Mouse (Mus musculus) A20 (cell line): ENCODE results near the gene Gm17482.
A peak's percentile ranks its signal among the peaks of the same experiment; 100 is the strongest.
"Not testable (repeated sequence)": the region's sequence is repeated elsewhere in the genome, so short reads cannot be mapped to it uniquely, and the experiment has no call there.

ENCODE experiments used
- DNase-seq: peaks from one replicate; pipeline ENCODE4 v3.0.0-alpha.2; 2011; ENCODE audit warnings: low read depth, low spot score

Gm17482 gene

DNA sequence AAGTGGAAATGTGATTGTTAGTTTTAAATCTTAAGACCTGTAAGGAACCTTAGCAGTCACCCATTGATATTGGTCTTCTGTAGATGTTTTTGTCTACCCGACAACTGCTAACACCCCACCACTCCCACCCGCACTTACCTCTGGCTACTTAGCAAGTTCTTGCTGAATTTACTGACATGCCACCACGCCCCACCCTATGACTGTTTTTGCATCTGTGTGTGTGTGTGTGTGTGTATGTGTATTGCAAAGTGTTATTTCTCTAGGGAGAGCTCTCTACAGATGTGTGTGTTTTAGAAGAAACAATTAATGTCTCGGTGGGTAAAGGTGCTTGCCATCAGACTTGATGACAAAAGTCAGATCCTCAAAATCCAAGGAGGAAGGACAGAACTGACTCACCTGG is at the start of gene Gm17482:
Gm17482 (plus strand) TSS at position 301 of the 400 bp plus-strand sequence.
- no peak for DNase-seq

DNA sequence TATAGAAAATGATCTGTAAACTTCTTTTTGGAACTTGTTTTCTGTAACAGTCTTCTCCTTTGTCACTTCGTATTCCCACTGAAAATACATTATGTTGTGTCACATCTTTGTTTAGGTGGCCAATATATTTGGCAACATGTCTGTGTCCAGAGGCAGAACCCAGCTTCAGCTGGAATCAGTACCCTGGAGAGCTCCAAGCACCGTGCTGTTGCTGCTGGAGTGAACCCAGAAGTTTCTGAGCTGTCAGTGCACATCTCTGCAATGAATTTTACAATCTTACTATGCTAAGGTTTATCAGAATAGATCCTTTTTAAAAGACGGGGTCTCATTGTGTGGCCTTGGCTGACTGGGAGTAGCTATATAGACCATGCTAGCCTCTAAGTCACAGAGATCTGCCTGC is 48.3 kb upstream of the Gm17482 start:
- peak; percentile 29 for DNase-seq

DNA sequence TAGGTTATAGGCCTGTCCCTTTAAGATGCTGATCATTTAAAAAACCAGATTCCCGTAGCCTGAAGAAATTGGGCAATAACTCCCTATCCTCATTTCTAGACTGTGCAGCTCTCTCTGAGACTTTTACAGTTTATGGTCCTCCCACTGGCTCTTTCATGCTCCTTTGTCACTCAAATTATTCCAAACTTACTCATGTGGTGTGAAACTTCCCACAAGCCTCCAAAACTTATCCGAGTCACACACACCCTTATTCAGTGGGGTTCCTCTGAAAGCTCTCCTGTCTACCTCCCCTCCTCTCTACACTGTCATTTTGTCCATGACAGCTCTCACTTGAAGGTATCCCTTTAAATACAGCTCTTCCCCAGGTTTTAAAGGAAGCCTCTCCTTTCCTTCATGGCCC is 46.0 kb upstream of the Gm17482 start:
- DNase-seq, result no peak

DNA sequence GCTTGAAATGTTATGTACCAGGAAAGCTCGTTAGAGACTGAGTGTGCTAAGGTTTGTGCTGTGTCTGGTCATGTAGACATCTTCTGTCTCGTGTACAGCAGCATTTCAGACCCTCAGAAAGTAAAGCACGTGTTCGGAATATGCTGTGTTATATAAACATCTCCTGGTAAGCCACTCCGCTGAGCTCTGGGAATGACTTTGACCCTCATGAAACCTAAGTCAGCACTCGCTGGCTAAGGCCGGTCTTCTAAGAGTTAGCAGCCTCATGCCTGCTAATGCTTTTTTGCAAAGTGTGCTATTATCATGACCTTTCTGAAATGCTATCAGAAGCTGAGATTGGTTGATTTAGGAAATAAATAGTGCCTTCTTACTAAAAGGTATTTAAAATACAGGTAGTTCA is 36.0 kb upstream of the Gm17482 start:
- no peak for DNase-seq

DNA sequence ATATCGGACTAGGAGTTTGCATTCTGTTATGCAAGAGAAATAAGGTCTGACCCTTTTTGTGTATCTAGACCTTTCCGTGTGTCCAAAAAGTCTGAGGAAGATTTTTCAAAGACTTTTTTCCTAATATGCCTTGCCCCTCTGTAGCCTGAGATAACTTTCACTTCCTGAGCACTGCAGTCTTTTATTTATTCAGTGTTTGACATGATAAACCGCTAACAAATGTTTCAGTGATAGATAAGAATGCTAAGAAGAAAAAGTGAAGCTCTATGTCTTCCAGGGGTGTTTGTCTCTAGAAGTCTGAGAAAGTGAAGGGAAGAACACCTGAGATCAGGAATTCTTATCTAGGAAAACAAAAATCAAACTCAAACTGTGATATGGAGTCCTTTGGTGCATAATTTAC is 26.4 kb upstream of the Gm17482 start:
- no peak for DNase-seq

DNA sequence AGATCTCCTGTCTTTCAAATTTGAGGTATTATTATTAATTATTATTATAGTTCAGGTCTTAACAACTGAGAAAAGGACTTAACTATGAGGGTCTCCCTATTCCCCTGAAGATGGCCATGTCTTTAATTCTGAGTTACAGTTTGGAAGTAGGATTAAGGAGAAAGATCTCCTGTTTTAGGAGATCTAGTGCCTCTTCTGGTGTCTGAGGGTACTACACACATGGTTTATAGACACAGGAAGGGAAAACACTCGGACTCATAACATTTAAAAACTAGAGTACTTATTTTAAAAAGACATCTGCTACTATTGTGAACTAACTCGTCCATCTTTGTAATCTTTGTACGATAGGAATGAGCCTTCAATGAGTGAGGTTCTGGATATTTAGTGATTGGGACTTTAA is 24.1 kb upstream of the Gm17482 start:
- DNase-seq, result peak; percentile 34

DNA sequence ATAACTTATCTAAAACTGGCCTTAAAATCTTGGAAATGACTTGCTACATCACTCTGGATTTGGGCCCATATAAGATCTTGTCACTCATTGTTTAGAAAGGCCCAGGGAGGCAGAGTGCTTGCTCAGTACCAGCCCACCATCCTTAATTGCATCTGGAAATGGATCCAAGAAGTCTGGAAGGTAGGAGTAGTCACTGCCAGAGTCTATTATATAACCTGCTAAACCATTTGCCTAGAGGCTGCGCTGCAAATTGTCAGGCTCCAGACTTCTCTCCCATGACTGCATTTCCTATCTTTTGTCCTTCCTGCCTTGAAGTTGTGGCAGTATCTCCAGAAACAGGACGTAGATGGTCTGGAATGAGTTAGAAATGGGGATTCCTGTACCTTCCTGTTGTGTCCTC is 17.0 kb upstream of the Gm17482 start:
- DNase-seq, result no peak

DNA sequence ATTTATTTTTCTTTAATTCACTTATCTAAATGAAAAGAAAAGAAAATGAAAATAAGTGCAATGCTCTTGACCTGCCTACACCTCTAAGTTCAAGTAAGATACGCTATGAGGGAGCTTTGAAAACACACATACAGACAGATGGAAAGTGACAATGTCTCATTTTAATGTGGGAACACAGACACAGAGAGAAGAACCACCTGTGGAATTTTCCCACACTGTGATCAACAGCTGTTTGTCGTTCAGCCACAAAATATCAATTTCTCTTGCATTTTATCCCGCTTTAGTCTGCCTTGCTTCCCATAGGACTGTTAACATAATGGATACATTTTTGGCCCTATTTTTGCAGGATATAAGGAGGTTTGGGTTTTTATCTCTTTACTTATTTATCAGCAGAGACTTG is 16.3 kb upstream of the Gm17482 start:
- no peak for DNase-seq

DNA sequence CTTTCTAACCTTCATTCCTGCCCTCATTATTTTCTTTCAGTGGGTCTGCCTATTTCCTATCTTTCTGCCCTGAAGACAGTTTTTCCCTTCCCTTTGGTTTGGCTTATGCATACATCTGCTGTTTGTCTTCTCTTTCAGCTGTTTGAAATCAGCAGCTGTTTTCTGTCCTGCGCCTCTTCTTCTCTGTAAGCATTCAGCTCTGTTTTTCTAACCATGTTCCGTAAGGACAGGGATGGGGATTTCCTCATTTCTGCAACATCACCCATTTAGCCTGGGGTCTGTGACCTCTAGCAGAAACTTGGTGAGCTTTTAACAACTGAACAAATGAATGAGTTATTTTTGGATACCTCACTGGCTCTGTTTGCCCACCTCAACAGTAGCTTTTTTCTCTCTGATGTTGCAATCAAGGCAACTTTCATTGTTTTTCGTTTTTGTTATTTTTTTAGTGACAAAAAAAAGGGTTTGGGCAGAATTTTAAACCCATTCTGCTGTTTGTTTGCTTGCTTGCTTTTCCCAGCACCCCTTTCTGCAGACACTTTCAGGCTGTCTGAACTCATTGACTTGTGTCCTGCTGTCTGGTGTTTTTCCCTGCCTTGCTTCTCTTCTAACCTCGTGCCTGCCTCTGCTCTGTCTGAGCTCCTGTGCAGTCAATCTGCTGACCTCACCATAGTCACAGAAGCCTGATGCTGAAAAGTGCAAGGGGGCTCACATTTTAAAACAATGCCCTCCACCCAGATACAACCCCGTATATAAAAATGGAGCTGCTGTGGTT is 14.8 kb upstream of the Gm17482 start:
- no peak for DNase-seq

DNA sequence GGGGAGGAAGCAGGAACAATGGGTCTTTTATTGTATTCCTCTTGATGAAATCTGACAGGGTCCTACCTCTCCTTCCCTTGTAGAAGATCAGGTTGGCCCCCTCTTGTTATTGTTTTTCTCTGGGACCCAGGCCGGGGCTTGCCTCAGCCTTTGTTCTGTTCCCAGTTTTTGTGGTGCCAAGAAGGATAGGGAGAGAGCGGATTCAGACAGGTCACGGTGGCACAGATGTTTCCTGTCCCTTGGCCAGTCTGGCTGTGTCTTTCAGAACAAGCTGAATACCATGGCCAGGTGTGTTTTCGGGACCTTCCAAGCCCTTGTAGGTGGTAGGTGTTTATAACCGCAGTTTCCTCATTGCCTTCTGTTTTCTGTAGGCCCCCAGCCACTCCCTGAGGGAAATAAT is 14.0 kb upstream of the Gm17482 start:
- no peak for DNase-seq

DNA sequence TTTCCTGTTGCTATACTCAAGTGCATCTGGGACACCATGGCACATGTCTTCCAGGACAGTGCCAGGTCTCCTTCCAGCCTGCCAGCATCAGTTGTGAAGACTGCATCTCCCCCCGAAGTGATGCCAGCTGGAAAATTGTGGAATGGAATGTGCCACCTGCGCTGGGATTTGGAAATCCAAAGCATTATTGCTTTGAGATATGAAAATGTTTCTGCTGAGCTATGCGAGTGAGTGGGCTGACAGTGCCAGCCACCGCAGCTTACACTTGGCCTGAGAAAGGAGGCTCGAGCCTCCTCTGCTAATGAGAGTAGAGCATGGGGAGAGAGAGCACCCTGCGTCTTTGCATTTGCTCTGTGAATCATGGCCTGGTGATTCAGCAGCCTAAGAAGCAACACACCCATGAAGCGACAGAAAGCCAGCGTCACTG is 5.9 kb upstream of the Gm17482 start:
- no peak for DNase-seq

DNA sequence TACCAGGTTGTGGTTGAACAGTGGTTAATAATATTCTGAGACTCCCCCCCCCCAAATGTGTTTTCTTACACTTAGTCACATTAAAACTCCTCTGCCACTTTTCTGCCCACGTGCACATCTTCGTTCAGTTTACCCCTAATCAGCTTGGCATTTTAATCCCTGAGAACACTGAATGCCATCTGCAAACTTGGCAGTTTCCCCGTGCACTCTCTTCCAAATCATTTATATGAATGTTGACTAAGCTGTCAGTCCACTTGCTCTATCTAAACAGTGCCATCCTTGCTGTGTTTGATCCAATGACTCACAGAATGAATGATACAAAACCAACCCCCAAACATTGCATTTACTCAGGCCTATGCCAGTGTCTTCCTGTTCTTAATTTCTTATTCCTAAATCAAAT is 1.6 kb upstream of the Gm17482 start:
- DNase-seq, result no peak

DNA sequence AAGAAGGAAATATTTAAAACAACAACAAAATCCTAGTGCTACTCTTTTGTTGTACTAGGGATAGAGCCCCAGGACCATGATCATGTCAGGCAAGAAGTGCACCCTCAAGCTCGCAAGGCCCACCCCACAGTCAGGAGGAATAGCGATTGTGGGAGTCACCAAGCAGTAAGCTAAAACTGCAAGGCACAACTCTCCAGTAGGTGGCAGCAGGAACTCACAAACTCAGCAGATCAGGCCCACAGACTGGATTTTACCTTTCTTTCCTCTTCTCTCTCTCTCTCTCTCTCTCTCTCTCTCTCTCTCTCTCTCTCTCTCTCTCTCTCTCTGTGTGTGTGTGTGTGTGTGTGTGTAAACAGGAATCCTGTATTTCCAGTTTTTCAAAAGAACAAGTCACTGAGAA is 386 bp downstream of the Gm17482 start:
- DNase-seq, result peak; percentile 68

DNA sequence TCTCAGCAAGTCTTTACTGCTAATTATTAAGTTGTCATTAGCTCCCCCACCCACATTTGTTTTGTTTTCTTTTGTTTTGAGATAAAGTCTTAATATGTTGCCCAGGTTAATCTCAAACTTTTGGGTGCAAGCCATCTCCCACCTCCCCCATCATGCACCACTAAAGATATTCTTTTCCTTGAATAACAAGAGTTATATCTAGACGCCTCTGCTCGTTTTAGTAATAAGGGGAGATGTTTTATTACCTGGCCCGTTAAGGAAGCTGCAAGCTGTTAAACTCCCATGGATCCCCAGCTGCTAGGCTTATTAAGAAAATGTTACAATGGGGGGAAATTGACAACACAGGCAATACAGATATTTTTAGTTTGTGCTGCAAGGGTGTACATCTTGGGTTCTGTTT is 3.4 kb downstream of the Gm17482 start:
- DNase-seq, result no peak

DNA sequence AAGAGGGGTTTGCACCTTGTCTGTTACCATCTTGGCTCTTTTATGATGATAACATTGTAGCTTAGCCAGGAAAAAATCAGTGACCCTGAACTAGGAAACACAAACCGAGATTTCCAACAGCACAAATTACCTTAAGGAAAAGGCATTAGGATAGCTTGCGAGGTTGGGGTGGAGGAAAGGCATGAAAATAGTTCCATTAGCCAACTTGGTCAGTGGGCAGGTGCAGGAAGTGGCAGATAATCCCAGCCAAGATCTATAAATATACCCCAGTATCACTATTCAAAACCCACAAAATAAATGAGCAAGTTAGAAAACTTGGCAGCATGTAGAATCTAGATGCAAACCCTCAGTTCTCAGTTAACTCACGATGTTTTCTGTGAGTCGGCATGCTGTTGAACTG is 4.7 kb downstream of the Gm17482 start:
- DNase-seq, result no peak

DNA sequence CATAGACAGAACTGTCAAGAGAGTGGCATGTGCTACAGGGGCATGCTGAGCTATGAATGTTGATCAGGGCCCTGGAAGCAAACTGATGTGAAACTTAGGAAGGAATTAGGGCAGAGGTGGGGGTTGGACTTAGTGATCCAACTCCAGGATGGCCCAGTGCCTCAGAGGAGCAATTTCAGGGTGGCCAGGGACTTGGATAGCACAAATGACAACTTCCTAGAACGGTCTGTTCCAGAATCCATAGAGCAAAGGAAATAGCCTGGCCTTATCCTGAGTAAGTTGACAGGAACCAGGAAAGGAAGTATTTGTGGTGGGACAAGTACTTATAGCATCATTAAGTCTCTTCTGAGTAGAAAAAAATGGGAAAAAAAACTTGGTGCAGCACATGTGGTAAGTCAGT is 5.4 kb downstream of the Gm17482 start:
- DNase-seq, result no peak

DNA sequence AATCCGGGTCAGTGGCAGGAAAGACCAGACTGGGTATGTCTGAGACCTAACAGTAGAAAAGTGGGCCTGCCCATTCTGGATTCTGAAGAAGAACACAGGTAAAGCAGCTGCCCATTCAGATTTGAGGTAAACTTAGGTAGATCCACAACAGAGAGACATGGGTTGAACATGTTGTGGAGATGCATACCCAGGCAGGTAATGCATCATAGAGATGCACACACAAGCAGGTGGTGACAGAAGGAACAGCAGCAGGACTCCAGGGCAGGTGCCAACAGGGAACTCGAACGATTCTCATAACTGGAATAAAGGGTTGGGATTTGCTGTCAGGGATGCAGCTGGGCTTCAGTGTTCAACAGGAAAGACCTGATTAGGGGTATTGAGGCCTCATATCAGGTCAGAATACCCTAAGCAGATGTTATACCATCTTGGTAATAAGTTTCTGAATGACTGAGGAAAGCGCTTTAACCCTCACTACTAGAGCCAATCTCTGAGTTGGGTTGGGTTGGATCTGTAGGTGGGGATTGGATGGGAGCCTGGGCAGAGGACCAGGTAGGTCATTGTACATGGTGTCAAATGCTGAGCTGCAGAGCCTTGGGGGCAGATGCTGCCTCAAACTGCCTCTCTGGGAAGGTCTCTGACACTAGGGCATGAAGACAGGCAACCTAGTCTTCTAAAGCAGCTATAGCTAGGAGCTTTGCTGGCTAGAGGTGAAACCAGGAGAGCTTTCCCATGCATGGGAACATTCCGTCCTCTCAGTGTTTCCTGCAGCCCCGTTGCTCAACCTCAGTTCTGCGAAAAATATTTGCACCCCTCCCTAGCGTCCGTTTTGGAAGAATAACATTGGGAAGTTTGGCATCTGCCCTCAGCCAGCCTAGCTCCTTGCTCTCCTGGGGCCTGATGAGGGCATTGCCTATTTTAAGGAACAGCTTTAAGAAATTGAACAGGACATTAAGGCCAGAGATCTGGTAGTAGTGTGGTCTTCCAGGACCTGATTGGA is 11.2 kb downstream of the Gm17482 start:
- DNase-seq, result no peak

DNA sequence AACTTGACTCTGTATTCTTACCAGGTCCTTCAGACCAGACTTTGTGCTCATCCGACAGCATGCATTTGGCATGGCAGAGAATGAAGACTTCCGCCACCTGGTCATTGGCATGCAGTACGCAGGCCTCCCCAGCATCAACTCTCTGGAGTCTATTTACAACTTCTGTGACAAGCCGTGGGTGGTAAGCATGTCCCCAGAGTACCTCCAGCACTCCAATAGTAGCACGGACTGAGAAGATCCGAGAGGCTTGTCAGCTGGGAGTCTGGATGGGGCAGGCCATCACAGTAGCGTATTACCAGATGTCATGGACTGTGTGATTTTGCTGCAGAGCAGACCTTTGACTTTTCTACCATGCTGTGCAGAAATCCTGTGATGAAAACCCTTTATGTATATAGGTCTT is 12.2 kb downstream of the Gm17482 start:
- DNase-seq, result no peak

DNA sequence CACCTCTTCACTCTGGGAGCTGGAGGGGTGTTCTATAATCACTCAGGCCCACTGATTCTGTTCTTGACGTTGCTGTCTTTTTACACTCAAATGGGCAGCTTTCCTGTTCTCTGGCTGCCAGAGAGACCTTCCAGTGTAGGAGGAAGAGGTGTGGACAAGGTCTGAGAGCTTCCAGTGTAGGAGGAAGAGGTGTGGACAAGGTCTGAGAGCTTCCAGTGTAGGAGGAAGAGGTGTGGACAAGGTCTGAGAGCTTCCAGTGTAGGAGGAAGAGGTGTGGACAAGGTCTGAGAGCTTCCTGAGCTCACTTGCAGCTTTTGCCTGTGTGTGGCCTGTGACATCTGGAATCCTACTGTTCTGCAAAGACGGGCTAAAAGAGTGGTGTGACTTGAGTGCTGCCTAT is 13.3 kb downstream of the Gm17482 start:
- DNase-seq, result not testable (repeated sequence)

DNA sequence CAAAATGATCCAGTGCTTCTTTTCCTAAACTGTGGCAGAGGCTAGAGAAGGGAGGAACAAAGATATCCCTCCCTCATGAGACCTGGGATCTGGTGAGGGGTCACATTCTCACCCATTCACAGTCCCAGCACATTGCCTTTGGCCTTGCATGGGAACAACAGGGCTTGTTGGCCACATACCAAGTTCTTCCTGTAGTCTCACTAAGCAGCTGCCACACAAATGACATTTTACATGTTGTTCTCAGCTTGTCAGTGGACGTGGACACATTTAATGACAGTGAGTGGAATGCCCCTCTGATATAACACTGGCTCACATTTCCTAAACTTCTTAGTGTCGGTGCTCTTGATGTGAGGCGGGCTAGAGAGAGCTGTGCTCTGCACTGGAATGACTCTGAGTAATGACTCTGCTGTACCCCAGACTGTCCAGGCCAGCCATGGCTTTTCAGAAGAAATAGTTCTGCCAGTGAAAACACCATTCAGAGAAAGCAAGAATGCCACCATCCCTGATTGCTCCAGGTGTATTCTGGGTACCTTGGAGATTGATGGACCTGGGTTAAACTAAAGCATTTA is 14.1 kb downstream of the Gm17482 start:
- DNase-seq, result no peak

DNA sequence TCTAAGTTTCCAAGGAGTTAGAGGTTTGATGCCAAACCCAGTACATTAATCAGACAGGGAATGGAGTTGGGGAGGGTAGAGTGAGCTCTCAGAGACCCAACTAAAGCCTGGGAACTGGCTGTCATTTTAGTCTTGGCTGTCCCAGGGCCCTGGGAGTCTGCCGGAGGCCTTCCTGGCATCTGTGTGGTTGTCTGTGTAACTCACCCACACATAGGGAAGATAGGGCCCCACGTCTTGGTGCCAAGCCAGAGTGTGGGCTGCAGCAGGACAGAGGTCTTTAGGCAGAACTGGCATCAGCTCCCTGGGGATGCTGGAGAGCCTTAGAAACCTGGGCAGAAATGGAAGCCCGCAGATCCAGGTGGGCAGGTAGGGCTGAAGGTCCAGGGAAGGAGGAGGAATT is 14.8 kb downstream of the Gm17482 start:
- DNase-seq, result no peak

DNA sequence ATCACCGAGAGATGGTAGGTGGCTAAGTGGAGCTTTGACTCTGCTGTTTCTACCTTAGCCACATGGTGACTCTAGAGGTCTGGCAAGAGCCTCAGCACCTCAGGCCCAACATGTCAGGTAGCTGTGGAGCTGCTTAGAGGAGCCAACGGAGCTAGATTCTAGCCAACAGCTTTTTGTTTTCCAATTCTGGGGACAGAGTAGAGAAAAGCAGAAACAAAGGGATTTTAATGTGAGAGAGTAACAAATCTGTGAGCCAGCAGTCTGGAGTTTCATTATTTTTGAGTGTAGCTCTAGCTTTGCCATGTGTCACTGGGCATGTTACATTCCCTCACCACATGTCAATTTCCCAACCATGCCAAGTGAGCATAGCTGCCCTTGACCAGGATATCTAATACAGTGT is 17.1 kb downstream of the Gm17482 start:
- no peak for DNase-seq
